Mouse (Mus musculus) limb, embryonic 14.5 days (tissue): Measurements from ENCODE around the gene Syndig1. TPM values are rescaled to one million over a fixed set of nuclear protein-coding genes. Genes with fewer than 3 reads are reported as not detected.

Experiments used
- ATAC-seq: fragments of 200-750 bp; cut with Nextera tagmentation; 2 replicates; pipeline ENCODE4 v1.8.0; 2017; ENCODE audit warnings: low read depth, moderate number of reproducible peaks, moderate TSS enrichment; ENCODE audit not compliant: low FRiP score
- DNase-seq: peaks from one replicate; pipeline ENCODE4 v3.0.0-alpha.2; 2015; ENCODE audit warnings: low spot score
- H3K27ac ChIP-seq: fragments of 300-500 bp; sonication (generic); replicated peaks from 2 replicates; pipeline ENCODE4 v1.5.1; 2014; ENCODE audit warnings: low read depth, mild to moderate bottlenecking, low read length, moderate library complexity, mixed read lengths
- H3K27me3 ChIP-seq: fragments of 300-500 bp; sonication (generic); 2 replicates; pipeline ENCODE4 v1.6.1; 2014; ENCODE audit warnings: low read length, mixed read lengths; ENCODE audit not compliant: control insufficient read depth, insufficient read depth
- H3K36me3 ChIP-seq: fragments of 300-500 bp; sonication (generic); 2 replicates; pipeline ENCODE4 v1.6.1; 2014; ENCODE audit warnings: mild to moderate bottlenecking, low read length, moderate library complexity, mixed read lengths; ENCODE audit not compliant: control insufficient read depth, insufficient read depth
- H3K4me1 ChIP-seq: fragments of 300-500 bp; sonication (generic); 2 replicates; pipeline ENCODE4 v1.6.1; 2014; ENCODE audit warnings: antibody characterized with exemption, low read length, mixed read lengths; ENCODE audit not compliant: control insufficient read depth, insufficient read depth
- H3K4me2 ChIP-seq: fragments of 300-500 bp; sonication (generic); replicated peaks from 2 replicates; pipeline ENCODE4 v1.6.1; 2014; ENCODE audit warnings: low read depth, mild to moderate bottlenecking, low read length, moderate library complexity; ENCODE audit not compliant: severe bottlenecking
- H3K4me3 ChIP-seq: fragments of 300-500 bp; sonication (generic); replicated peaks from 2 replicates; pipeline ENCODE4 v1.5.1; 2014; ENCODE audit warnings: low read length
- H3K9ac ChIP-seq: fragments of 300-500 bp; sonication (generic); 2 replicates; pipeline ENCODE4 v1.6.1; 2014; ENCODE audit warnings: mild to moderate bottlenecking, low read depth, low read length, moderate library complexity; ENCODE audit not compliant: severe bottlenecking
- H3K9me3 ChIP-seq: fragments of 300-500 bp; sonication (generic); 2 replicates; pipeline ENCODE4 v1.6.1; 2016; ENCODE audit warnings: low read length; ENCODE audit not compliant: control insufficient read depth
- POLR2A ChIP-seq: fragments of 200-500 bp; IDR thresholded peaks from 2 replicates; pipeline ENCODE4 v1.8.0; 2012; ENCODE audit warnings: inconsistent platforms, mild to moderate bottlenecking, moderate library complexity, borderline replicate concordance; ENCODE audit not compliant: insufficient read depth, insufficient read length; ENCODE audit errors: extremely low read depth
- WGBS: fragments of 180-500 bp; shearing (Covaris S2); extraction: QIAGEN DNeasy Blood & Tissue Kit; methylation state at CpG from one replicate; pipeline ENCODE4 v1.1.7; 2014; 5-methylcytosine and 5-hydroxymethylcytosine counted together
- polyA plus RNA-seq, 2 experiments: library from polyadenylated mRNA; depleted of rRNA in 1 of 2; stranded (reverse) in 1 of 2; unstranded in 1 of 2; fragments of >200 nt; fragmentation: Nextera tagmentation in 1 of 2; extraction: Ambion mirVana in 1 of 2; gene quantifications; 2 replicates each; pipeline versions ENCODE4 v1.2.1 to v1.2.3; 2012 to 2014

Syndig1 gene
- polyA plus RNA-seq, 2 experiments, result 5.5 to 8.1 TPM

DNA sequence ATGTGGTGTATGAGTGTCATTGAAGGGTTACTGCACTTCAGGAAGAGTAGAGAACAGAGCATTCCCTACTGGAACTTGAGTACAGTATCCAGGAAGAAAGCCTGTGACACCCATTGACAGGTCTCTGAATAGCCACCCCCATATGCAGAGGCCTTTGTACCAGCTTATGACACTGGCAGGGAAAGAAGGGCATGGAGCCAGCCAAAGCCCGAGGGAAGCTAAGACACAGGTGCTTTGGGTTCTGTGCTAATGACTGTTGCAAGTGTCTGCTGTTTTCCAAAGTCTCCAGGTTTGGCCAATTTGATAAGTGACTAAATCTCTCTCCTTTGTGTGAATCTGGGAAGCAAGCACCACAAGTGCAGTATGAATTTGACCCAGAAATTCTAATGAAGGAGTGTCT is 71.6 kb downstream of the Syndig1 start:
- no peak overlapping the region for H3K4me3 ChIP-seq
- no peak overlapping the region for H3K27ac ChIP-seq
- no peaks in the 10 kb centered on the region for H3K27me3 ChIP-seq
- 96% methylated on average over 1 of the region's 1 CpGs for WGBS
- DNase-seq, result no peak
- H3K4me2 ChIP-seq, result no peak overlapping the region
- no peak for TF ChIP-seq POLR2A
- H3K36me3 ChIP-seq, result no peaks in the 10 kb centered on the region
- no peak overlapping the region for H3K9ac ChIP-seq
- no peak for ATAC-seq
- H3K4me1 ChIP-seq, result no peaks in the 10 kb centered on the region
- no peaks in the 10 kb centered on the region for H3K9me3 ChIP-seq

DNA sequence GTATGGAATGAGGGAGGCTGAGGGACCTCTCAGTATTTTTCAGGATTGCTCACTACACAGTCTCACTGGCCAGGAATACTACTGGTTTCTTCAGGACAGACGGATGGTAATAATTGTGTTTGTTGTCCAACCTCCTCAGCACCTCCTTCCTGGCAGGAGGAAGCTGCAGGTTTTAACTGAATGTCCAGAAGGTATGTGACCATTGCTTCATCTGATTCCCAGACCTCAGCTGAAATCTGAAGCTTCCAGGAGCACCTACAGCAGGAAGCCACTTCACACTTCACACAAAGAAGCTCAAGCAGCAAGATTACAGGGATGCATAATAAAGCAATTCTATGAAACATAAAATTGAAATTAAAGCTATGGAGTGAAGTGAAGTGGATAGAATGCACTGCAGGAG is 75.4 kb downstream of the Syndig1 start:
- no peaks in the 10 kb centered on the region for H3K9me3 ChIP-seq
- DNase-seq, result no peak
- no peak overlapping the region for H3K4me3 ChIP-seq
- no peaks in the 10 kb centered on the region for H3K36me3 ChIP-seq
- no peak overlapping the region for H3K27ac ChIP-seq
- H3K9ac ChIP-seq, result no peak overlapping the region
- 73% methylated on average over 1 of the region's 1 CpGs for WGBS
- H3K4me1 ChIP-seq, result no peaks in the 10 kb centered on the region
- no peak overlapping the region for H3K4me2 ChIP-seq
- H3K27me3 ChIP-seq, result no peaks in the 10 kb centered on the region
- TF ChIP-seq POLR2A, result no peak
- no peak for ATAC-seq

DNA sequence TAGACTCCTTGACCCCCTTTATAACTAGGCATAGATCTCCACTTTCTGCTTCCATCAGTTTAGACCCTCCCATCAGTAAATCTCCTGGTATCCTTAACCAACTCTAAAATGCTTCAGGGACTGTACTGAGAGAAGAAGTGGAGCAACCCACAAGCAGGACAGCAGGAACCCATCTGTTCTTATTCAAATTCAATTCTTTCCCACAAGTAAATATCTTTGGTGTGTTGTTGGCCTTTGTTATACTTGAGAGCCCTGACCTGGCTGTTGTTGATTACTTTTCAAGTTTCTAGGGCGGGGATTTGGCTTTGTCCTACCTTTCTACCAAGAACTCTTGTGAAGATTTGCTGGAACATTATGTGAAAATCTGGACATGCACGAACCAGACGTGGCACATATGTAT is 77.7 kb downstream of the Syndig1 start:
- Histone ChIP-seq H3K9ac (no peak overlapping the region), H3K27ac (no peak overlapping the region), H3K4me1 (no peaks in the 10 kb centered on the region), H3K36me3 (no peaks in the 10 kb centered on the region), H3K4me2 (no peak overlapping the region), H3K27me3 (no peaks in the 10 kb centered on the region), H3K4me3 (no peak overlapping the region), H3K9me3 (no peaks in the 10 kb centered on the region)
- no peak for TF ChIP-seq POLR2A
- DNase-seq (no peak), ATAC-seq (no peak)
- WGBS, result 77% methylated on average over 3 of the region's 3 CpGs

DNA sequence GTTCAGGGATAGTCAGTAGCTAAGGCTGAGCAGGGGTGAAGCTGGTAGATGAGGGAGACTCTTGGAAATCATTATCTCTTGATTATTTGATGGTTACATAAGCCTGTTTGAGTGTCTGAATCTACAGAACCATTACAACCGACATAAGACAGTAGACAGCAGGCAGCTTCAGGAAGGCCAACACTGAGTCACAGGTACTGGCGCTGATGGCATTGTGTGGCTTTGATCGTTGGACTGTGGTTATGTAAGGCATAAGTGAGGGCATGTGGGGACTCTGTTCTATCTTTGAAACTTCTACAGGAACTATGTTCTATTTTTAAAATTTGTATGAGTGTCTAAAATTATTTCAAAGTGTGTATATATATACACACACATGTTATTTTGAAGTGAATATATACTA is 88.2 kb downstream of the Syndig1 start:
- H3K36me3 ChIP-seq, result no peaks in the 10 kb centered on the region
- TF ChIP-seq POLR2A, result no peak

DNA sequence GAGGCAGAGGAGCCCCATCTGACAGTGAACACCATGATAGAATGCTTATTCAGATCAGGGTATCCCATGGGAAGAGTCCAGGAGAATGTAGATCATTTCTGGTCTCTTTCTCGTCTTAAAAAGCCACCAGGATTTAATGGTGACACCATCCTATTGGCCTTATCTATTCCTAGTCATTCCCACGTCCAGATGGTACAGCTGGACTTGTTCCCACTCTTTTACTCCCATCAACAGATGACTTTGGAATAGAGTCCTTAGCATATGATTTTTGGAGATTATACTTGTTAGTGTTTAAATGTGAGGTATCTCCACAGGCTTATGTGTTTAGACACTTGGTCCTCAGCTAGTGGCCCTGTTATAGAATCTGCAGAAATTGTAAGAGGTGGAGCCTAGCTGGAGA is 94.5 kb downstream of the Syndig1 start:
- Histone ChIP-seq H3K27ac (no peak overlapping the region), H3K27me3 (no peaks in the 10 kb centered on the region), H3K4me3 (no peak overlapping the region), H3K9ac (no peak overlapping the region), H3K4me1 (no peaks in the 10 kb centered on the region), H3K4me2 (no peak overlapping the region), H3K9me3 (no peaks in the 10 kb centered on the region), H3K36me3 (no peaks in the 10 kb centered on the region)
- TF ChIP-seq POLR2A, result no peak
- ATAC-seq (no peak), DNase-seq (no peak)
- 60% methylated on average over 2 of the region's 2 CpGs for WGBS

More for the DNA sequence above, 88.2 kb downstream of the Syndig1 start:
- Histone ChIP-seq H3K4me3 (no peak overlapping the region), H3K27me3 (no peaks in the 10 kb centered on the region), H3K4me2 (no peak overlapping the region), H3K9me3 (no peaks in the 10 kb centered on the region), H3K4me1 (no peaks in the 10 kb centered on the region), H3K9ac (no peak overlapping the region), H3K27ac (no peak overlapping the region)
- ATAC-seq, result no peak
- DNase-seq, result no peak
- WGBS, result 84% methylated on average over 3 of the region's 3 CpGs

DNA sequence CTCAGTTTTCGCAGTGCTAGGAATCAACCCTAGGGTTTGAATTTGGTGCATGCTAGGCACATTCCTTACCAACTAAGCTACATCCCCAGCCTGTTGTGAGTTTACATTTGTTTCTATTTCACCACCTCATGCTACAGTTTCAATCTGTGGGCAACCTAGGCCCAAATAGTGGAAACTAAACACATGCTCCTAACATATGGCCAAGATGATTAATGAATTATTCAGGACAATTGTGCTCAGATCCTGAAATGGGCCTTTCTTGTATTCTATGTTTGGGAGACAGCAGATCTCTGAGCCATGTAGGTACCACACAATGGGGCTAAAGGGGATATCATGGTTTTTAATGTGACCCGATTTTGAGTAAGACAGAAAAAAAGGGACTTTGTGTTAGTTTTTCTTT is 96.9 kb downstream of the Syndig1 start:
- WGBS, result 84% methylated on average over 2 of the region's 2 CpGs
- no peak for ATAC-seq
- no peak for DNase-seq
- Histone ChIP-seq H3K9ac (no peak overlapping the region), H3K4me1 (peaks cover 5% of the 10 kb centered on the region), H3K4me3 (no peak overlapping the region), H3K4me2 (no peak overlapping the region), H3K27ac (no peak overlapping the region), H3K9me3 (no peaks in the 10 kb centered on the region), H3K27me3 (no peaks in the 10 kb centered on the region), H3K36me3 (no peaks in the 10 kb centered on the region)
- TF ChIP-seq POLR2A, result no peak
